In genomic region chr11:22865635-22866246, GRCm38 (mm10) we compare ENCODE assay signal across 26 mouse cellular contexts. TPM values are rescaled to one million over a fixed set of nuclear protein-coding genes. Genes with fewer than 3 reads are reported as not detected.
A peak's percentile ranks its signal among the peaks of the same experiment; 100 is the strongest.
DNase-seq lines count a peak whose midpoint lies in the region; ATAC-seq lines count a peak whose summit lies in the region.
"Had no signal": no experiment of that assay in that cellular context is flagged by ENCODE, and none has a peak within 500 bp of the region (broad histone marks: within the 10 kb centered on the region; RNA-seq: fewer than 3 reads in every experiment).

No protein-coding gene starts in this region.

- DNase-seq in adrenal gland, adult 2 months = peak; percentile 56
- no peak for DNase-seq in adrenal gland, adult 18-20 months (ENCODE audit: low spot score in 2 of 2)
- DNase-seq in CD4-positive helper T cell, adult 2 months (ENCODE audit: low read depth, low spot score) = peak; percentile 46
- peak; percentile 37 for DNase-seq in MN1 (ENCODE audit: low spot score)
- no peak for DNase-seq in embryo, embryonic 10.5 days (ENCODE audit: low spot score)
- no peak for DNase-seq in ovary, postnatal 36 days (ENCODE audit: low spot score)
- DNase-seq: cerebellum, adult 2 months; cerebellum, postnatal 25 days; embryo, embryonic 11 days; gastrocnemius, postnatal 25 days; kidney, adult 18-20 months; kidney, postnatal 25 days; lung, postnatal 36 days; right cerebral cortex, postnatal 25 days; spleen, adult 18-20 months had no signal

- H3K36me3 ChIP-seq in hindbrain, embryonic 16.5 days (ENCODE audit: control insufficient read depth, insufficient read depth, low read length) = no peaks in the 10 kb centered on the region
- H3K36me3 ChIP-seq: embryonic facial prominence, embryonic 12.5 days; heart, embryonic 10.5 days; heart, embryonic 15.5 days; hindbrain, embryonic 12.5 days; kidney, embryonic 15.5 days; limb, embryonic 12.5 days; midbrain, embryonic 13.5 days had no signal

- no peak overlapping the region for H3K4me2 ChIP-seq in hindbrain, embryonic 16.5 days (ENCODE audit: low read length)
- H3K4me2 ChIP-seq: embryonic facial prominence, embryonic 12.5 days; heart, embryonic 15.5 days; hindbrain, embryonic 12.5 days; kidney, embryonic 15.5 days; limb, embryonic 12.5 days; midbrain, embryonic 13.5 days had no signal

- H3K9ac ChIP-seq in hindbrain, embryonic 16.5 days (ENCODE audit: low read depth, low read length) = no peak overlapping the region
- H3K9ac ChIP-seq: embryonic facial prominence, embryonic 12.5 days; heart, embryonic 15.5 days; hindbrain, embryonic 12.5 days; kidney, embryonic 15.5 days; limb, embryonic 12.5 days; midbrain, embryonic 13.5 days had no signal

- no peaks in the 10 kb centered on the region for H3K4me1 ChIP-seq in hindbrain, embryonic 16.5 days (ENCODE audit: control insufficient read depth, insufficient read depth, low read depth, low read length)
- H3K4me1 ChIP-seq: embryonic facial prominence, embryonic 12.5 days; heart, embryonic 10.5 days; heart, embryonic 15.5 days; hindbrain, embryonic 12.5 days; limb, embryonic 12.5 days had no signal

- no peak overlapping the region for H3K27ac ChIP-seq in hindbrain, embryonic 16.5 days (ENCODE audit: low read depth, low read length)
- H3K27ac ChIP-seq: embryonic facial prominence, embryonic 12.5 days; heart, embryonic 10.5 days; heart, embryonic 15.5 days; hindbrain, embryonic 12.5 days; kidney, embryonic 15.5 days; limb, embryonic 12.5 days; midbrain, embryonic 13.5 days had no signal

- no peak overlapping the region for H3K4me3 ChIP-seq in hindbrain, embryonic 16.5 days (ENCODE audit: low read length)
- H3K4me3 ChIP-seq: embryonic facial prominence, embryonic 12.5 days; heart, embryonic 10.5 days; heart, embryonic 15.5 days; hindbrain, embryonic 12.5 days; kidney, embryonic 15.5 days; limb, embryonic 12.5 days; megakaryocyte, embryonic 14.5 days; midbrain, embryonic 13.5 days had no signal

- H3K27me3 ChIP-seq in hindbrain, embryonic 16.5 days (replicated peaks; ENCODE audit: control insufficient read depth, insufficient read depth, low read length) = peaks cover 8% of the 10 kb centered on the region
- H3K27me3 ChIP-seq: heart, embryonic 15.5 days had no signal

- H3K9me3 ChIP-seq in hindbrain, embryonic 16.5 days (ENCODE audit: control insufficient read depth, low read length) = no peaks in the 10 kb centered on the region
- H3K9me3 ChIP-seq: embryonic facial prominence, embryonic 12.5 days; heart, embryonic 10.5 days; heart, embryonic 15.5 days; hindbrain, embryonic 12.5 days; kidney, embryonic 15.5 days; limb, embryonic 12.5 days; megakaryocyte, embryonic 14.5 days; midbrain, embryonic 13.5 days had no signal

- ATAC-seq in inflammation-experienced regulatory T-cells, adult 6 months = peak; percentile 38
- no peak for ATAC-seq in hindbrain, embryonic 16.5 days
- ATAC-seq: forebrain, embryonic 14.5 days; midbrain, embryonic 13.5 days had no signal

- WGBS in hindbrain, embryonic 16.5 days = 83% methylated on average over 7 of the region's 7 CpGs

RNA-seq across cellular contexts. Expression of gene B3gnt2, which starts 5.0 kb away (rescaled TPM):
- total RNA-seq in adrenal gland, adult 2 months (2021) = 10 to 100 TPM; 47.6 to 64.7 TPM
- polyA plus RNA-seq in adrenal gland, adult 2 months (2012; rRNA removed) = 37.7 and 54.5 TPM in 2 replicates
- 10 to 100 TPM; 34.6 to 60.6 TPM for total RNA-seq in adrenal gland, adult 18-20 months (2021)
- polyA plus RNA-seq in inflammation-experienced regulatory T-cells, adult 6 months (2017; shearing (Covaris generic)) = 10 to 100 TPM in 1 of 3 experiments, 1 to 10 TPM in 2; 5.8 to 12.1 (median 7.6) TPM
- polyA plus RNA-seq in hindbrain, embryonic 16.5 days (2015; fragmentation: Nextera tagmentation; extraction: Ambion mirVana) = 2.1 and 2.7 TPM in 2 replicates

Comparison
In these comparisons a context has a peak if more than half of its experiments do, and no peak if none do; other contexts are left out.
1. DNase-seq: peak in adrenal gland, adult 2 months (single experiment), CD4-positive helper T cell, adult 2 months (single experiment) and MN1 (single experiment); none in adrenal gland, adult 18-20 months (0 of 2), embryo, embryonic 10.5 days (single experiment) and ovary, postnatal 36 days (single experiment).